Mouse (Mus musculus): ENCODE measurements around the gene Hba-a1. TPM values are rescaled to one million over a fixed set of nuclear protein-coding genes. Genes with fewer than 3 reads are reported as not detected.
"Not testable (repeated sequence)": the region's sequence is repeated elsewhere in the genome, so short reads cannot be mapped to it uniquely, and the experiment has no call there.

Gene Hba-a1
- total and polyA plus RNA-seq, 3 experiments: 2,365 to 2,621 (median 2,428) TPM

DNA sequence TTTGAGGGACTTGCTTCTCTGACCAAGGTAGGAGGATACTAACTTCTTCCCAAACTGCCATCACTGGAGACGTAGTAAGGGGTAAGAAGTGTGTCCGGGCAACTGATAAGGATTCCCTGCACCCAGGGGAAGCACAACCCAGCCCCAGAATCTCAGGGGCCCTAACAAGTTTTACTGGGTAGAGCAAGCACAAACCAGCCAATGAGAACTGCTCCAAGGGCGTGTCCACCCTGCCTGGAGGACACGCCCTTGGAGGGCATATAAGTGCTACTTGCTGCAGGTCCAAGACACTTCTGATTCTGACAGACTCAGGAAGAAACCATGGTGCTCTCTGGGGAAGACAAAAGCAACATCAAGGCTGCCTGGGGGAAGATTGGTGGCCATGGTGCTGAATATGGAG, 12.9 kb downstream of the Hba-a1 start, which contains the start of gene Hba-a2:
Hba-a2 (plus strand) TSS at position 287 of the 400 bp plus-strand sequence.
- not testable (repeated sequence) for DNase-seq

DNA sequence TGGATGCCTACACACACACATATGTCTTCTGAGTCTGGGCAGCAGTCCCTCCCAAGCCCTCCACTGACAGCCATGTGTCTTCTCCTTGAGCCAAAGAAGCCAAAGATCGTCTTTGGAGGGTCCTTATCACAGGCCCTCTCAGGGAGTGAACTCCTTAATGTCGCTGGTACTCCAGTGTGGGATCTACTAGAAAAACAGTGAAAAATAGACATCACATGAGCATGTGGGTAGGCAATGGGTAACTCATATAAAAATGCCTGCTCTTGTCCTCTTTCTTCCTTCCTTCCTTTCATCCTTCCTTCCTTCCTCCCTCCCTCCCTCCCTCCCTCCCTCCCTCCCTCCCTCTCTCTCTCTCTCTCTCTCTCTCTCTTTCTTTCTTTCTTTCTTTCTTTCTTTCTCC, 14.1 kb downstream of the Hba-a1 start:
- DNase-seq: not testable (repeated sequence)

DNA sequence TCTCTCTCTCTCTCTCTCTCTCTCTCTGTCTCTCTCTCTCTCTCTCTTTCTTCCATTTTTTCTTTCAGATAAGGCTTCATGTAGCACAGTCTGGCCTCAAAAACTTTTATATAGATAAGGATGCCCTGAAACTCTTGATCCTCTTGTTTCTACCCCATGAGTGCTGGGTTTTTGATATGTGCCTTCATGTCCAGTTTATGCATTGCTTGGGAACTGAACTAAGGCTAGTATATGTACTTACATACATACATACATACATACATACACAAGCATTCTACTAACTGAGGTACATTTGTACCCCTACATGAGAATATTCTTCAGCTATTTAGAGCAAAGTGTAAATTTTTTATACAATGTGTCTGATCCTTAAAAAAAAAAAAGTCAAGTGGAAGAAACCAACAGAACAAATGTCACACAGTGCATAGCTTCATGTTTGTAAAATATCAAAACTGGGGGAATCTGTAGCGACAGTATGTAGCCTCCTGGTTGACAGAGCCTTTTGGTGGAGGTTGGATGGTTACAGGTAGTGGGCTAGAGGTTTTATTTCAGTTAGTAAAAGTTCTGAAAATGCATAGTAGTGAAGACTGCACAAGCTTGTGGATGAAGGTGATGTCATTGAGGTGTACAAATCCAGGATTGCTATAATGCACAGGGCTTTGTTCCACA, 14.7 kb downstream of the Hba-a1 start:
- DNase-seq: no peak

DNA sequence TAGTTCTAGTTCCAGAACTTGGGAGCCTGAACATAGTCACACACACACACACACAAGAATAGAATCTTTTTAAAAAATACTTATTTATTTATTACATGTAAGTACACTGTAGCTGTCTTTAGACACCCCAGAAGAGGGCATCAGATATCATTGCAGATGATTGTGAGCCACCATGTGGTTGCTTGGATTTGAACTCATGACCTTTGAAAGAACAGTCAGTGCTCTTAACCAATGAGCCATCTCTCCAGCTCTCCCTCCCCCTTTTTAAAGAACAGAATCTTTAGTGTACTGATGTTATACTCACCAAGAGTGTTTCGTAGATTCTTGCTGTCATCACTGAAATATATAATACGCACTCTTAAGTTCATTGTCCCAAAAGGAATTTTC, 15.2 kb downstream of the Hba-a1 start:
- no peak for DNase-seq

DNA sequence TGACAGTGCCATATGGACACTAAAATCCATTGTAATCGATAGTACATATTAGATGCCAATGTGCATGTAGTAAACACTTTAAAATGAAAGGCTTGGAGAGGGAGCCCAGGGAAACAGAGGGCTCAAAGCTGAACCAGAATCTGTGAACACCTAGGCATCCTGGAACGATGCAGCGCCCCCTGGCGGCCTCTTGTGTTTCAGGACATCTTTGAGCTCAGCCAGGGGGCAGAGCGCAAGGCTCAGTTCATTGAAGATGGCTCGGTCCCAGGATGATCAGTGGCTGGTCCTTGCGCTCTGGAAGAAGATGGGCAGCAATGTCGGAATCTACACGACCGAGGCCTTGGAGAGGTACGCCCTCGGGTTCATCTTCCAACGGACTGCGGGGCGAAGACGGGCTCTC, 16.6 kb downstream of the Hba-a1 start, which contains the start of gene Hbq1a:
Hbq1a (plus strand) TSS at position 205 of the 400 bp plus-strand sequence.
- DNase-seq: peak; percentile 55

DNA sequence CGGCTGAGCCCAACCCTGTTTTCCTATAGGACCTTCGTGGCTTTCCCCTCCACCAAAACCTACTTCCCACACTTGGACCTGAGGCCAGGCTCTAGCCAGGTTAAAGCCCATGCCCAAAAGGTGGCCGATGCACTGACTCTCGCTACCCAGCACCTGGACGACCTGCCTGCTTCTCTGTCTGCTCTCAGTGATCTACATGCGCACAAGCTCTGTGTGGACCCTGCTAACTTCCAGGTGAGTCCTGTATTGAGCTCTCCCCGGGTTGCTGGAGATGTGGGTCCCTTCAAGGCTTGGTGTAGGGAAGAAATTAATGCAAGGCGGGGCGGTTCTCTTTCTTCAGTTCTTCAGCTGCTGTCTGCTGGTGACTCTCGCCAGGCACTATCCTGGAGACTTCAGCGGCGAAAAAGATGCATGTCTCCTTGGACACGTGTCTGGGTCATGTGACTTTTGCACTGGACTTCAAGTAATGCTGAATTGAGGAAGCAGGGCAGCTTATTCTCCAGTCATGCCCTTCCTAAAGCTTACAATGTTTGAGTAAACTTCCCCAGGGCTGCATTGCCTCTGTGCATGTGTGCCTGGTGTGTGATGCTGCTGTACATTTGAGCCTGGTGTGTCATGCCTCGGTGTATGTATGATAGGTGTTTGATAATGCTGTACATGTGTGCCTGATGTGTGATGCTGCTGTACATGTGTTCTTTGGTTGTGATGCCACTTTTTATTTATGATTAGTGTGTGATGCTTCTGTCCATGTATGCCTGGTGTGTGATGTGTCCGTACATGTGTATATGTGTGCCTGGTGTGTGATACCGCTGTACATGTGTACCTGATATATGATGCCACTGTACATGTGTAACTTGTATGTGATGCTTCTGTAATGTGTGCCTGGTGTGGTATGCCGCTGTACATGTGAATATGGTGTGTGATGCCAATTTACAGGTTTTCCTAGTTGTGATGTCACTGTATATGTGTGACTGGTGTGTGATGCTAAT, 17.3 kb downstream of the Hba-a1 start:
- DNase-seq: no peak

DNA sequence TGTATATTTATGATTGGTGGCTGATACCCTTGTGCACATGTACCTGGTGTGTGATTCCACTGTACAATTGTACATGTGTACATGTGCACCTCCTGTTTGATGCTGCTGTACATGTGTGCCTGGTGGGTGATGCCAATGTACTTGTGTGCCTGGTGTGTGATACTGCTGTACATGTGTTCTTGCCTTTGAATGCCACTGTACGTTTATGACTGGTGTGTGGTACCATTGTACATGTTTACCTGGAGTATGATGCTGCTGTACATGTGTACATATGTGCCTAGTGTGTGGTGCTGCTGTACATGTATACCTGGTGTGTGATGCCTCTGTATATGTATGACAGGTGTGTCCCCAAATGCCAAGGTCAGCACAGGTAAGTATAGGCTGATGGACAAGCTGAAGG, 18.2 kb downstream of the Hba-a1 start:
- DNase-seq: no peak

DNA sequence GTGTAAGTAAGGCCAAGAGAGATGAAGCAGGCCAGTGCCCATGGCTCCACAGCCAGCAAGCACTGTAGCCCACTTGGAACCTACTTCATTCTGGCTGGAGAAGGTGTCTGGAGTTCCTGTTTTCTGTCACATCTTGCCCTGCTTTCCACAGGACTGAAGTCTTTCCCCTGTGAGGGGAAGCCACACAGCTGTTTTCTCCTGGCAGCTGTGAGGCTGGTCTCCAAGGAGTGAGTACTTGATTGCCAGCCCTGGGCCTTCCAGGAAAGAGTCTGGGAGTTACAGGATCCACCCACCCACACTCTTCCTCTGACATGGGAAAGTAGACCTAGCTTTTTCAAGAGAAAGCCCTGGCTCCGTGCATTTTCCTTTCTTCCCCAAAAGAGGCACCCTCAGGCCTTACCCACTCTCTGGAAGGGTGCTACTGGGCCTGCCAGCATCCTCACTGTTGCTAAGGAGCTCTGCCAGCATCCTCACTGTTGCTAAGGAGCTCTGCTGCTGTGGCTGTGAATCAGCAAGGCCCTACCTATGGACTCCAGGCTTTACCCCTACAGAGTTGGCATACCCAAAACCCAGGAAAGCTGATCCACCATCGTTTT, 19.6 kb downstream of the Hba-a1 start:
- DNase-seq: no peak

DNA sequence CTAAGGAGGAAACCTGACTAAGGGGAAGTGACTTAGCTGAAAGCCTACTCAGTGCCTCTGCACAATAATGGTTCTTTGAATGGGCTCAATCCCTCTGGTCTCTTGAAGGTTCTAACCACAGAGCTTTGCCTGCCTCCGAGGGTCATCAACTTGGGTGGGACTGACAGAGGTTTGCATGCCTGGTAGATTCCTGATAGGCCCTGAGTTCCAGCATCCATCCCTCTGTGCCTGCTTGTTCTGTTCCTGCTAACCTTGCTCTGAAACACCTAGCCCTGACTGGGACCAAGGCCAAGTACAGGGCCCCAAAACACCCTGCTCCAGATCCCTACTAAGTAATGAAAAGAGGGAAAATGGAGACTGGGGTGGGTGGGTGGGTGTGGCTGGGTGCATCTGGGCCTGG, 20.1 kb downstream of the Hba-a1 start:
- no peak for DNase-seq

DNA sequence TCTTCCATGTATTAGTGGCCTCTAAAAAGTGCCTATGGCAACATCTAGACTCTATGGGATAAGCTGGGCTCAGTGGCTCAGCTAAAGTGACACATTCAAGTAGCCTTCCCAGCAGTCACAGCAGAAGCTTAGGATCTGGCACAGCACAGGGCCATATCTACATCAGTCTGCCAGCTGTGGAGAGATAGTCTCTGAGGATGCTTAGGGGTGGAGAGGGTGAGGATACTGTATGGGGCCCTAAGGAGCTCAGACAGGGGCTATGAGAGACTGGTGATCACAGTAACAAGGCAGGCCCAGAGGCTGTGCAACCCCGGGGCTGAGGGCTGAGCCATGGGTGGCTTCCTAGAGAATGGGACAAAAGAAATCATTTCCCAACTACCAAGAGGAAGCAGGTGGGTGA, 23.7 kb downstream of the Hba-a1 start:
- DNase-seq: no peak

DNA sequence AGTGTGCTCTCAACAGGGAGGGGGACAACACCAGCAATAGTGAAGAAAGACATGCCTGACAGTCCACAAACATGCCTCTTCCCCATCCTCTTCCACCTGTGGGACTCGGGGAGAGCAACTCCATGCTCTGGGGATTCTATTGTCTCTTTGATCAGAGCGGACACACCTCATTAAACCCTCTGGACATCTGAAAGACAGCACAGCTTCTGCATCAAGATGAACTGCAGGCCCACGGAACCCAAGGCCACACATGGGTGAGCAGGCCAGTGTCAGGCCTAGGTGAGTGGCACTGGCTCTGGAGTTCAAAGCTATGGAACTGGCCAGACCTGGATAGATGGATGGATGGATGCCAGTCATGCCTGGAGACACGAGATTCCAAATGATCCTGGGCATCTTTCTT, 26.1 kb downstream of the Hba-a1 start:
- DNase-seq: no peak

DNA sequence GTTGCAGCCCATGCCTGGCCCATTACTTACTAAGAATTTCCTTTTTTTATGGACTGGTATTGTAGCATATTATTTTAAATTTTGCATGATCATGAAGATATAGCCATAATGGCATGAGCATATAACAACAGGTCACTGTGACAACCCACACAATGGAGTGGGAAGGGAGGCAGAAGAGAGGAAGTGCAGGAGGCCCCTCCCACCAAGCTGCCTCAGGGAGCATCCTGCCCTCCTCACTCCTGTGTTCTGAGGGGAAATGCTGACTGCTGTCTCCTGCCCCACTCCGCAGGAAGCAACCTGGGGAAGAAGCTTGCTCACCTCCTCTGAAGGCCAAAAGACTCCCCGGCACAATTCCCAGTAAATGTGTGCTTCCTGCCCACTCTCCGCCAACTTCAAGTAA, 26.6 kb downstream of the Hba-a1 start:
- no peak for DNase-seq

DNA sequence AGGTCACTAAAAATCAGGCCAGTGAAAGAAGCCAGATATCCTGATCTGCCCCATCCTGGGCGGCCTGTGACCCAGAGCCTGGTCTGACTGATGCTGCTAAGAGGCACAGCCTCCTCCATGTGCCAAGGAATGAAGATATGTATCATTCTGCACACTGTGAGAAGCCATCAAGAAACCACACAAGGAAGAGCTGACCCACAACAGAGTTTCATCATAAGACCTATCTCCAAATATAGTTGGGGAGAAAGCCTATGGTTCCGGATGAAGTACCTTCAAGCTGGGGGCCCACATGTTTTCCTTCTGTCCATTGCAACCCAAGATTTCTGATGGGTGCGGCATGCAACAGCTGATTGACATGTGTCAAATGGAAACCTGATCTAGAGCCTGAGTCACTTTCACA, 32.7 kb downstream of the Hba-a1 start:
- DNase-seq: no peak

DNA sequence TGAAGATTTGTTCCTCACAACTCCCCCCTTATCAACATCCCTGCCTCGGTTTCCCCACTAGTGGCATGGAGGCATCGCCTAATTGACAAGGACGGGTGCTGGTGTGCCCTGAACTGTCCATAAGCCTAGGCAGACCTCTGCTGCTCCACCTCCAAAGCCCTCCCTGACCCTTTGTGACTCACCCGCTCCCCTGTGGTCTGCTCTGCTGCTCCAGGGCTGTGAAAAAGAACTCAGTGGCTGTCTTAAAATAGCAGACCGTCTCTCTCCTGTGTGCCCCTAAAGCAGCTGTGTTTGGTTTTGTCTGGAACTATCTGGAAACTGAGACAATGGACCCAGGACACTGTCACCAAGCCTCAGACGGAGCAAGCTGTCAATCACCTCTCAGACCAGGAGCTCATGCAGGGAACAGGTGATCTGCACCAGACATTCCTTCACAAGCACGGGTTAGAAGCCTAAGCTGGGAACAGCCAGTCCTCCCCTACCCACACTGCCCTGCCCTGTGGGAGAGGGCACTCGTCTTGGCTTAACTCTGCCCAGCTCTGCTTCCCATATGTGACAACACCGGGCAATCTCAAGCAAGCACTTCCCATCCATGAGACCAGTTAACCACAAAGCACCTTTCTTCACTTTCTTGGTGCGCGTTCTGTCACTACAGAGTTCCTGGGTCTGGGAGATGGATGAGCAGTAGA, 37.3 kb downstream of the Hba-a1 start:
- DNase-seq: no peak

DNA sequence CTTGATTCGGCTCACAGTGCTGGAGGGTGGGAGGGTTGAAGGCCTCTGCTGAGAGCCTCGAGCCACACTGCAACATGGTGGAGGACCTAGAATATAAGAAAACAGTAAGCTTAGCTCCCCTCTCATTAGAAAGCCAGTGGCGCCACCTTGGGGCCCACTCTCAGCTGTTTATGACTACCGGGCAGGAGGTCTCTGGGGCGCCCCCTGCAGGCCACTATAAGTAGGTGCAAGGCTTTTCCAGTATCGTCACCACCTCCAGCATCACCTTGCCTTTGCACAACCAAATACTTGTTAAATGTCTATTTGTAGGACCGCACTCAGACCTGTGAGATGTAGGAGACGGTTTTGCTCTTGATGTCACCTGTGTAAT, 37.9 kb downstream of the Hba-a1 start:
- DNase-seq: peak; percentile 34

DNA sequence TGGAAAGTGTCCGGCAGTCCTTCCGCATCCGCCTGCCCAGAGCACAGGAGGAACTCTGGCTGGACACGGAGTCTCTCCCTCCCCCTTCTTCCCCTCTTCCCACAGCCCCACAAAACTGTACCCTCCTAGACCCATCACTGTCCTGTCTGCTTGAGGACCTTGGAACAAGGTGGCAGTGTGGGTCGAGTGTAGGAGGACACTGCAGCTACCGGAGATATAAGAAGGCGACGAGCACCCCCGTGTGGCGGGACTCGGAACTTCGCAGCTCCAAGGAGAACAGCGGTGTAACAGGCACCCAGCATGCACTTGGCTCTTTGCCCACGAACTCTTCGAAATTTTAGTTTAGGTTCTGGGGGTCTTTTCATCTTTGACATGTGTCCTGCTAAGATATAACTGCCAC, 41.3 kb downstream of the Hba-a1 start:
- DNase-seq: peak; percentile 86

DNA sequence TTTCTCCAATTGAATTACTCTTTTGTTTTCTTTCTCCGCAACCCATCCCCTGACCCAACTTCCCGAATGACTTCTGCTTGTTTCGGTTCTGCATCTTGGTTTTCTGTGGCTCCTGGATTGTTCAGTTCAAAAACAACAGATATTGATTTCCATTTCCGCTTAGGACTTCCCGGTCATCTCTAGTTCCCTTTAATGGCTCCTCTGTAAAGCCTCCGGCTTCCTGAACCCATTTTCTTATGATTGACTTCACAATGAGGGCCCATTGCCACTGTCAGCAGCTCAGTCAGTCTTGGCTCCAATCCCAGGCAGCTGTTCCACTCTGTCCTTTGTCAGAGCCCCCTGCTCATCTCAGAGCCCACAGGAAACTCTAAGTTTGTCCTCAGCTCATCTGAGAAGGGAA, 47.8 kb downstream of the Hba-a1 start:
- DNase-seq: peak; percentile 30

DNA sequence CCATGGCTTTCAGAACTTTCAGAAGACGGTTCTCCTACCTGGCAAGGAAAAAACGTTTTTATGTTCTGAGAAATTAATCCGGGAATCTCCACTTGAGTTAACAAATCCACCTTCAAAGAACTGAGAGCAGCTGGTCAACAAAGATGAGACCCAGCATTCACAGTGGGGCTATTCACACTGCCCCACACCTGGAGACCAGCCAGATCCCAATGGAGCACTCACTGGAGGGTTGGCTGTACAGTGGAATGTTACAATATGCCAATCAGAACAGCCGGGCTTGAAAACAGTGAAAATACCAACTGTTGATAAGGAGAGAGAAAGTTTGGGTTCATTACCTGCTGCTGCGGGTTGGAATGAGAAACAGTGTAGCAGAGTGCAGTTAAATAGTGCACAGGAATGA, 48.5 kb downstream of the Hba-a1 start:
- no peak for DNase-seq

DNA sequence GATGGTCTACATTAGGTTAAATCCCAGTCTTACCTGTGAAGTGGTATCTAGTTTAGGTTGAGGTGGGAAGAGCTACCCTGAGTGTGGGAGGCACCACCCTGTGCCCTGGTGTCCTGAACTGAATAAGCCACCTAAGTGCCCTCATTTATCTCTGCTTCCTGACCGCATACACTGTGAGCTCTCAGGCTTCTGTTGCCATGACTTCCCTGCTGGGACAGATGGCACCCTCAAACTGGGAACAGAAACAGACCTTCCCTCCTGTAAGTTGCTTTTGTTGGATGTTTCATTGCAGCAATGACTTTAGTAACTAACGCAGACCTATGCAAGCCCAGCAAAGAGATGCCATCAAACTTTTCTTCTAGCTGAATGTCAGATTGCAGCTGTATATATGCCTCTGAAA, 49.9 kb downstream of the Hba-a1 start:
- no peak for DNase-seq

Measured in adrenal gland, adult 2 months (tissue).